Mouse (Mus musculus) spleen, adult 2 months (tissue): ENCODE measurements around the gene Gm17428. TPM values are rescaled to one million over a fixed set of nuclear protein-coding genes. Genes with fewer than 3 reads are reported as not detected.
"Not testable (repeated sequence)": the region's sequence is repeated elsewhere in the genome, so short reads cannot be mapped to it uniquely, and the experiment has no call there.

ENCODE experiments used
- DNase-seq, 2 experiments: peaks; one replicate each; pipeline versions ENCODE4 v3.0.0 to v3.0.0-alpha.2; 2012 to 2021; ENCODE audit warnings: low spot score in 2 of 2, low read depth in 1 of 2
- H3K27ac ChIP-seq: fragments of 200-500 bp; 2 replicates; pipeline ENCODE4 v1.5.1; 2012; ENCODE audit warnings: low read length, inconsistent platforms; ENCODE audit not compliant: insufficient read depth
- H3K27me3 ChIP-seq: fragments of 200-500 bp; 2 replicates; pipeline ENCODE4 v1.6.1; 2012; ENCODE audit warnings: mild to moderate bottlenecking, moderate library complexity, low read length, inconsistent platforms; ENCODE audit not compliant: control insufficient read depth, insufficient read depth
- H3K36me3 ChIP-seq: fragments of 200-500 bp; 2 replicates; pipeline ENCODE4 v1.6.1; 2012; ENCODE audit warnings: mild to moderate bottlenecking, low read length, inconsistent platforms; ENCODE audit not compliant: control insufficient read depth, insufficient read depth
- H3K4me1 ChIP-seq: fragments of 200-500 bp; 2 replicates; pipeline ENCODE4 v1.6.1; 2011; ENCODE audit warnings: inconsistent platforms; ENCODE audit not compliant: control insufficient read depth, insufficient read depth, insufficient read length
- H3K4me3 ChIP-seq: fragments of 200-500 bp; 2 replicates; pipeline ENCODE4 v1.5.1; 2011; ENCODE audit warnings: mild to moderate bottlenecking, inconsistent platforms; ENCODE audit not compliant: insufficient read depth, insufficient read length; ENCODE audit errors: extremely low read depth
- CTCF ChIP-seq: fragments of 200-500 bp; IDR thresholded peaks from 2 replicates; pipeline ENCODE4 v1.5.1; 2011; ENCODE audit warnings: mild to moderate bottlenecking, inconsistent platforms; ENCODE audit not compliant: insufficient read depth, insufficient read length, insufficient replicate concordance; ENCODE audit errors: extremely low read depth
- POLR2A ChIP-seq: fragments of 200-500 bp; IDR thresholded peaks from 2 replicates; pipeline ENCODE4 v1.6.1; 2011; ENCODE audit warnings: low read depth, low read length, inconsistent platforms
- WGBS: fragments of 180-500 bp; shearing (Covaris S2); methylation state at CpG from one replicate; pipeline ENCODE4 v1.1.7; 2018; 5-methylcytosine and 5-hydroxymethylcytosine counted together
- polyA plus RNA-seq: library from polyadenylated mRNA; depleted of rRNA; stranded (reverse); fragments of >200 nt; gene quantifications from 2 replicates; pipeline ENCODE4 v1.2.3, GENCODE M21; 2012

Gene Gm17428
- polyA plus RNA-seq, 1 experiment = not detected

DNA sequence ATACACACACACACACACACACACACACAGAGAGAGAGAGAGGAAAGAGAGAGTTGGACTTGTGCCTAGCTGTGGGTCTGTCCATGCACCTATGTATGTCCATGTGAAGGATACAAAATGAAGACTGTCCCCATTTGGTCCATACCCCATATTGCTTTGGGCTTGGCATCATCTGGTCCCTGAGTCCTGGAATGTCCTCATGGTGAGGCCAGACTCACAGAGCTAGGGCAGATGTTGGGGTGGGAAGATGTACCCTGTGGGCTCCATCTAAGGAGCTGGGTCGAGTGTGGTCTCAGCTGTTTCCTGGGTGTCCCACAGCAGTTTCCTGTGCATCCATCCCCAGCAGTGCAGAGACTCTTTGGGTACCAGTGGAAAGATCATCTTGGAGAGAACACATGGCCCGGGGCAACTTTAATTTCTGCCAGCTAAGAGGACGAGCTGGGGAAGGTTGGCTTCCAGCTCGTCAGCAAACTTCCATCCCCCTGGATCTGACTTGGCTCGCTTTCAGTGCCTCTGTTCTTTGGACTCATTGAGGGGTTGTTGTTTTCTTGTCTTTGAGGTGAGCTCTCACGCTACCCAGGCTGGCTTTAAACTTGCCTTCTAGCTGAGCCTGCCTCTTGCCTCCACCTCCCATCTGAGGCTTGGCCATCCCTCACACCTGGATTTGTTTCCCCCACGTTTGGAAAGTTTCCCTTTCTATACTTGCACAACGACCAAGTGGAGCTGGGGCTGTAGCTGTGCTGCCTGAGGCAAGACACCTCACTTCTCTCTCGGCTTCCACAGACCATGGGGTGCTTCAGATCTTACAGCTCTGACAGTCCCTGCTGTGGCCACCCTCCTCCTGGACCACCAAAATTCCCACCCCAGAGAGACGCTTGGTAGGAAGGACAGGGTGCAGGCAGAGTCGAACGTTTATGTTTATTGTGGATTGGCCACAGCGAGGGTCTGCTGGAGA lies 35.4 kb upstream of the Gm17428 start:
- H3K27me3 ChIP-seq = no peaks in the 10 kb centered on the region

DNA sequence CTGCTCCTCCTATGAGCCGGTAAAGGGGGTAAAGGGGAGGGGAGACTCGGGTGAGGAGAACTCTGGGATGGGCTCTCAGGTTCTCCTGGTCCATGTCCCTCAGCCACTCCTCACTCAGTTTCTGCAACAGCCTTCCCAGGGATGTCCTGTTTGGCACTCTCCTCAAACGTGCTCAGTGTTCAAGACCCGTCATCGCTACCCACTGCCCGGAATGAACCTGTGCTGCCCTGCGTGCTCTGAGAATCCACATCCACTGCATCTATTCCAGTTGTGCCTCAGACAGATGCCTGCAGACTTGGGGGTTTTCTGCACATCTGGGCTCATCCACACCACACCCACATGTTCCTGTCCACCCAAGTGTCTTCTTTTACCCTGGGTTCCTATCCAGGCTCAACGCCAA lies 34.3 kb upstream of the Gm17428 start:
- Histone ChIP-seq H3K4me3 (no peak overlapping the region), H3K36me3 (no peaks in the 10 kb centered on the region), H3K27ac (no peak overlapping the region), H3K27me3 (no peaks in the 10 kb centered on the region), H3K4me1 (no peaks in the 10 kb centered on the region)
- DNase-seq = no peak
- WGBS = 90% methylated on average over 8 of the region's 8 CpGs
- no peak for TF ChIP-seq CTCF
- TF ChIP-seq POLR2A = no peak

More for the DNA sequence above, 35.4 kb upstream of the Gm17428 start:
- no peak overlapping the region for H3K27ac ChIP-seq
- TF ChIP-seq CTCF (no peak), POLR2A (no peak)
- no peak for DNase-seq
- no peaks in the 10 kb centered on the region for H3K4me1 ChIP-seq
- no peak overlapping the region for H3K4me3 ChIP-seq
- H3K36me3 ChIP-seq = no peaks in the 10 kb centered on the region
- 53% methylated on average over 13 of the region's 13 CpGs for WGBS

DNA sequence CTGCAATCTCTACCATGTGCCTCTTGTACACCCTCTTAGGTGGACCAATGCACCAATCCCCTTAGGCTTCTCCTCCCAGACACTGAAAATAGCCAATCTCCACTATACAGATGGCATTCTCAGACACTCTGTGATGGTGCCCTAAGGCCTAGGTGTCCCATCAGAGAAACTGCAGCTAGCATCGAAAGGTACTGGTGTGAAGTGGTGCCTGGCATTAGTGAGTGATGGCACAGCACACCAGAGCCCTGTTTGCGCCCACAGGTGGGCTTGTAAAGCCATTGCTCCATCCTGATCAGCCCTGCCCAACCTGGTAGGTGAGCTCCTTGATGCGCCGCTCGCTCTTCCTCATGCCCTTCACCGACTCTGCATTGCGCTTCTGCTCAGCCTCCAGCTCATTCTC lies 32.8 kb upstream of the Gm17428 start:
- Histone ChIP-seq H3K4me1 (no peaks in the 10 kb centered on the region), H3K27ac (no peak overlapping the region), H3K36me3 (no peaks in the 10 kb centered on the region), H3K27me3 (no peaks in the 10 kb centered on the region), H3K4me3 (no peak overlapping the region)
- no peak for DNase-seq
- WGBS = 95% methylated on average over 7 of the region's 7 CpGs
- TF ChIP-seq POLR2A = no peak
- TF ChIP-seq CTCF = no peak

DNA sequence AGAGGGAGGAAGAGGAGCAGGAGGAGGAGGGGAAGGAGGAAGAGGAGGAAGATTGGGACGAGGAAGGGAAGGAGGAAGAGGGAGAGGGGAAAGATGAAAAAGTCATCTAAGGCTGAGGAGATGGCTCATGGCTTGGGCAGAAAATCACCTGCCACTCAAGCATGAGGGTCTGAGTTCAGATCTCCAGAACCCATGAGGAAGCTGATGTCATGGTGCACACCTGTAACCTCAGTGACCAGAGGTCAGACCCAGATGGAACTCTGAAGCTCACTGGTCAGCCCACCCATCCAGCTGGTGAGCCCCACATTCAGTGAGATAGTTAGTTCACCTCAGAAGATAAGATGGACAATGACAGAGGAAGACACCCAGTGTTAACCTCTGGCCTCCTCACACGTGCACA lies 31.8 kb upstream of the Gm17428 start:
- 52% methylated on average over 2 of the region's 2 CpGs for WGBS
- H3K27me3 ChIP-seq = no peaks in the 10 kb centered on the region
- H3K4me1 ChIP-seq = no peaks in the 10 kb centered on the region
- H3K36me3 ChIP-seq = no peaks in the 10 kb centered on the region
- TF ChIP-seq POLR2A (no peak), CTCF (no peak)
- DNase-seq = no peak
- H3K27ac ChIP-seq = no peak overlapping the region
- H3K4me3 ChIP-seq = no peak overlapping the region

DNA sequence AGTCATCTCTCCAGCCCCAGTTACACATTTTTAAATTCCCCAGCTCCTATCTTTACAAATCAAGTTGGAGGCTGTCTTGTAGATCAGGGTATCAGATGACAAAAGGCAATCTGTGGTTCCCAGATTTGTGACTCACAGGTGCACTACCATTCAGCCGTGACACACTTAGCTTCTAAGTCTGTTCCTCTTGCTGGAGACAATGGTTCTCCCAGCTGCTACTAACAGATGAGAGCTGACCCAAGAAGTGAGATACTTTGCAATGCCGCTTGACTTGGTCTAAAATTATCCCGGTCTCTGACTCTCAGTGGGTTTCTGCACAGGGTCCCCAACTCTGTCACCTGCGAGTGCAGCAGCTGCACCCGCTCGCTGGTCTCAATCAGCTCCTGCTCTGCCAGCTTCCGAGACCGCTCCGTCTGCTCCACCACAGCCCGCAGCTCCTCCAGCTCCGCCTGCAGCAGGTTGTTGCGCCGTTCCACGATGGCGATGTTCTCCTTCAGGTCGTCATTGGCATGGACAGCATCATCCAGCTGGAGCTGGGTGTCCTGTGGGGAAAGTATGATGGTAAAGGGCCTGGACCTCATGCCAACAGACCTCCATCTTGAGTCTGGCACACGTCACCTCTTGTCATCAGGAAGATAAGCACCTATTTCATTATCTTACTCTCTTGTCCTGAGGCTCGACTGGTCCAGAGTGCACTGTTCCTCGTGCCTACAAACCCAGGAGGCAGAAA lies 30.6 kb upstream of the Gm17428 start:
- no peak overlapping the region for H3K27ac ChIP-seq
- TF ChIP-seq CTCF (no peak), POLR2A (no peak)
- H3K27me3 ChIP-seq = no peaks in the 10 kb centered on the region
- 85% methylated on average over 19 of the region's 19 CpGs for WGBS
- H3K4me3 ChIP-seq = no peak overlapping the region
- DNase-seq = no peak
- no peaks in the 10 kb centered on the region for H3K4me1 ChIP-seq
- H3K36me3 ChIP-seq = no peaks in the 10 kb centered on the region

DNA sequence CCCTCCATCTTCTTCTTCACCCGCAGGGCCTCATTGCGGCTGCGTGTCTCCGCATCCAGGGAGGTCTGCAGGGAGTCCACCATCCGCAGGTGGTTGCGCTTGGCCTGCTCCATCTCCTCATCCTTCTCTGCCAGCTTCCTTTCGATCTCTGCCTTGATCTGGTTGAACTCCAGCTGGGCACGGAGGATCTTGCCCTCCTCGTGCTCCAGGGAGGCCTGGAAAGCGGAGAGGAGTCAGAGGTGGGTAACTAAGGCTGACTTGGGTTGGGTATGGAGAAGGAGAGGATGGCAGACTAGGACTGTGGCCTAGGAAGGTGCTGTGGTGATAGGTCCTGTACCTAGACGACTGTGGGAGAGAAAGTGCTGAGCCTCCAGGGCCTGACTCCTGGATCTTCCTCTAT lies 29.7 kb upstream of the Gm17428 start:
- not testable (repeated sequence) for DNase-seq, H3K4me1 ChIP-seq, H3K36me3 ChIP-seq, H3K27me3 ChIP-seq, H3K27ac ChIP-seq, H3K4me3 ChIP-seq
- WGBS = 87% methylated on average over 11 of the region's 11 CpGs

DNA sequence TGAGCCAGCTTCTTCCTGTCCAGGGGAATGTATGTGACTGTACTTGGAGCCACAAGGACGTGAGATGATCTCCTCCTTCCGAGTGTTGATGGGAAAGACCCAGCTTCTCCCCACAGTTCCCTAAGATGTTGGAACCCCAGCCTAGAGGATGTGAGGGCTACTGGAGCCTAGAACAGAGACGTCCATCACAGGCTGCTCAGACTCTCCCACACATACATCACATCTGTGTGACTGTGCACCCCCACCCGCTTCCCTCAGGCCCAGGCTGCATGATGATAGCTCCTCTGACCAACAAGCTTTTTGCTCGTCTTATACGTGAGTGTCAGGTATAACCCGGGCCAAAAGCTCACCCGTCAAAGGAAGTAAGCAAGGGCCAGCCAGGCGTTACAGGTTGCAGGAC lies 28.0 kb upstream of the Gm17428 start:
- Histone ChIP-seq H3K27ac (no peak overlapping the region), H3K4me3 (no peak overlapping the region), H3K36me3 (no peaks in the 10 kb centered on the region), H3K4me1 (no peaks in the 10 kb centered on the region), H3K27me3 (no peaks in the 10 kb centered on the region)
- 84% methylated on average over 9 of the region's 9 CpGs for WGBS
- no peak for DNase-seq
- no peak for TF ChIP-seq CTCF
- no peak for TF ChIP-seq POLR2A
